Mouse (Mus musculus) stomach, embryonic 15.5 days (tissue): ENCODE measurements around the gene Pcif1. TPM values are rescaled to one million over a fixed set of nuclear protein-coding genes. Genes with fewer than 3 reads are reported as not detected.
"Not testable (repeated sequence)": the region's sequence is repeated elsewhere in the genome, so short reads cannot be mapped to it uniquely, and the experiment has no call there.

ENCODE experiments used
- ATAC-seq: fragments of 200-750 bp; cut with Nextera tagmentation; 2 replicates; pipeline ENCODE4 v1.8.0; 2017; ENCODE audit warnings: low read depth, moderate number of reproducible peaks, moderate TSS enrichment; ENCODE audit not compliant: insufficient read depth, low FRiP score
- H3K27ac ChIP-seq: fragments of 300-500 bp; sonication (generic); 2 replicates; pipeline ENCODE4 v1.5.1; 2015; ENCODE audit warnings: mild to moderate bottlenecking, inconsistent platforms
- H3K27me3 ChIP-seq: fragments of 300-500 bp; sonication (generic); replicated peaks from 2 replicates; pipeline ENCODE4 v1.6.1; 2015; ENCODE audit warnings: inconsistent platforms
- H3K36me3 ChIP-seq: fragments of 300-500 bp; sonication (generic); 2 replicates; pipeline ENCODE4 v1.6.1; 2015; ENCODE audit warnings: inconsistent platforms
- H3K4me1 ChIP-seq: fragments of 300-500 bp; sonication (generic); 2 replicates; pipeline ENCODE4 v1.6.1; 2015; ENCODE audit warnings: inconsistent platforms
- H3K4me2 ChIP-seq: fragments of 300-500 bp; sonication (generic); 2 replicates; pipeline ENCODE4 v1.6.1; 2015; ENCODE audit warnings: mild to moderate bottlenecking, inconsistent platforms
- H3K4me3 ChIP-seq: fragments of 300-500 bp; sonication (generic); replicated peaks from 2 replicates; pipeline ENCODE4 v1.5.1; 2015; ENCODE audit warnings: inconsistent platforms
- H3K9ac ChIP-seq: fragments of 300-500 bp; sonication (generic); 2 replicates; pipeline ENCODE4 v1.6.1; 2015; ENCODE audit warnings: inconsistent platforms
- H3K9me3 ChIP-seq: fragments of 300-500 bp; sonication (generic); 2 replicates; pipeline ENCODE4 v1.6.1; 2016; ENCODE audit warnings: inconsistent platforms
- WGBS: fragments of 180-500 bp; shearing (Covaris S2); methylation state at CpG from one replicate; pipeline ENCODE4 v1.1.7; 2015; 5-methylcytosine and 5-hydroxymethylcytosine counted together
- polyA plus RNA-seq: library from polyadenylated mRNA; unstranded; fragments of >200 nt; fragmentation: Nextera tagmentation; extraction: Ambion mirVana; gene quantifications from 2 replicates; pipeline ENCODE4 v1.2.1, GENCODE M21; 2015

The Pcif1 gene
- polyA plus RNA-seq = 64.7 and 70.9 TPM in 2 replicates

GRCm38 (mm10) chr2:164879228-164879567 is at the start of gene Pcif1:
Pcif1 (plus strand) TSS chr2:164879304.
- Histone ChIP-seq H3K36me3 (peaks cover 3% of the 10 kb centered on the region; the same call in 1 of the 2 replicates), H3K27ac (peak within 1 kb of the TSS; percentile 98), H3K4me1 (peaks cover 16% of the 10 kb centered on the region), H3K4me2 (peak within 1 kb of the TSS; percentile 80), H3K4me3 (peak within 1 kb of the TSS; percentile 81), H3K9ac (peak within 1 kb of the TSS; percentile 98), H3K9me3 (no peaks in the 10 kb centered on the region), H3K27me3 (no peaks in the 10 kb centered on the region)
- ATAC-seq = peak; percentile 85
- whole genome bisulfite sequencing = under 1% methylated on average over 33 of the region's 40 CpGs

GRCm38 (mm10) chr2:164831029-164831428 is 48.1 kb upstream of the Pcif1 start:
- 87% methylated on average over 10 of the region's 10 CpGs for WGBS
- peaks cover 17% of the 10 kb centered on the region for H3K4me1 ChIP-seq
- H3K4me2 ChIP-seq = no peak overlapping the region
- H3K9ac ChIP-seq = no peak overlapping the region
- H3K27ac ChIP-seq = no peak overlapping the region
- H3K27me3 ChIP-seq = no peaks in the 10 kb centered on the region
- peaks cover 5% of the 10 kb centered on the region for H3K36me3 ChIP-seq
- no peak overlapping the region for H3K4me3 ChIP-seq
- no peak for ATAC-seq
- H3K9me3 ChIP-seq = no peaks in the 10 kb centered on the region

GRCm38 (mm10) chr2:164832032-164832747 is 46.9 kb upstream of the Pcif1 start:
- no peak for ATAC-seq
- Histone ChIP-seq H3K9ac (no peak overlapping the region), H3K4me2 (peak overlapping the region; percentile 98), H3K4me1 (peaks cover 17% of the 10 kb centered on the region), H3K9me3 (no peaks in the 10 kb centered on the region), H3K27me3 (no peaks in the 10 kb centered on the region), H3K36me3 (peaks cover 6% of the 10 kb centered on the region; the same call in 1 of the 2 replicates), H3K4me3 (peak overlapping the region; percentile 63), H3K27ac (peak overlapping the region; percentile 87; the same call in 1 of the 2 replicates)
- WGBS = 56% methylated on average over 16 of the region's 16 CpGs

DNA sequence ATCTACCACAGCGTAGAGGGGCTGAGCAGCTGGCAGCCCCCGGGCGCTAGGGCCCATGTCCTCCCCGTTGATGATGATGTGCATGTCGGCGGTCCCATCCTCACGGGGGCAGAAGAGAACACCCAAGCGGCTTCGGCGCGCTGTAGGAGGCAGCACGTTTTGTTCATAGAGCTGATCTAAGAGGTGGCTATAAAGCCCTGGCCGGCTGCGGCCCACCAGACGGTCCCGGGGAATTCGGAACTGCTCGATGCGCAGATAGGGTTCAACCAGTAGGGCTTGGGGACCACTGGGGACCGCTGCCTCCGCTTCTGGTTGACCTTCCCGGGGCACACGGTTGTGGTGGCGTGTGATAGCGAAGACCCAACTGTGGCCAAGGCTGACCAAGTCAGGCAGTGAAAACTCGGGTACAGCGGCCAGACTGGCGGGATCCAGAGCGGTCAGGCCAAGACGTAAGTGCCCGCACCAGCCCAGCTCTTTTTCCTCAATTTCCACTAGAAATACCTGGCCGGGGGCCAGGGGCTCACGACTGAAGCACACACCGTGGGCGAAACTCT is 46.3 kb upstream of the Pcif1 start, which contains the start of gene Ctsa:
Ctsa (plus strand) TSS at position 126 of the 554 bp plus-strand sequence.
- WGBS = under 1% methylated on average over 35 of the region's 35 CpGs
- Histone ChIP-seq H3K4me2 (peak within 1 kb of the TSS; percentile 98), H3K36me3 (0 out of 2 replicates have a peak, but pooled peaks cover 3% of the 10 kb centered on the region), H3K27me3 (no peaks in the 10 kb centered on the region), H3K9me3 (no peaks in the 10 kb centered on the region), H3K4me1 (peaks cover 17% of the 10 kb centered on the region), H3K4me3 (peak within 1 kb of the TSS; percentile 63), H3K27ac (peak within 1 kb of the TSS; percentile 87), H3K9ac (peak within 1 kb of the TSS; percentile 81)
- ATAC-seq = peak; percentile 69

- H3K36me3 ChIP-seq = 0 out of 2 replicates have a peak, but pooled peaks cover 3% of the 10 kb centered on the region
- peaks cover 17% of the 10 kb centered on the region for H3K4me1 ChIP-seq
- WGBS = under 1% methylated on average over 31 of the region's 31 CpGs
- ATAC-seq = peak; percentile 63
- no peaks in the 10 kb centered on the region for H3K27me3 ChIP-seq
- peak within 1 kb of the TSS; percentile 87 for H3K27ac ChIP-seq
- H3K4me2 ChIP-seq = peak within 1 kb of the TSS; percentile 98
- no peaks in the 10 kb centered on the region for H3K9me3 ChIP-seq
- peak within 1 kb of the TSS; percentile 63 for H3K4me3 ChIP-seq
- peak within 1 kb of the TSS; percentile 81 for H3K9ac ChIP-seq
These were observed 45.7 kb upstream of the Pcif1 start, which contains the start of gene Neurl2 for GRCm38 (mm10) chr2:164833314-164833959. Neurl2 (minus strand) TSS chr2:164833456.

- no peak for ATAC-seq
- no peaks in the 10 kb centered on the region for H3K9me3 ChIP-seq
- H3K4me1 ChIP-seq = peaks cover 17% of the 10 kb centered on the region
- H3K4me2 ChIP-seq = peak overlapping the region; percentile 98
- H3K27me3 ChIP-seq = no peaks in the 10 kb centered on the region
- 35% methylated on average over 8 of the region's 8 CpGs for WGBS
- H3K9ac ChIP-seq = peak overlapping the region; percentile 81; the same call in 1 of the 2 replicates
- peaks cover 13% of the 10 kb centered on the region; the same call in 1 of the 2 replicates for H3K36me3 ChIP-seq
- H3K4me3 ChIP-seq = peak overlapping the region; percentile 63
- H3K27ac ChIP-seq = no peak overlapping the region
These were observed 44.6 kb upstream of the Pcif1 start for GRCm38 (mm10) chr2:164834531-164834930.

DNA sequence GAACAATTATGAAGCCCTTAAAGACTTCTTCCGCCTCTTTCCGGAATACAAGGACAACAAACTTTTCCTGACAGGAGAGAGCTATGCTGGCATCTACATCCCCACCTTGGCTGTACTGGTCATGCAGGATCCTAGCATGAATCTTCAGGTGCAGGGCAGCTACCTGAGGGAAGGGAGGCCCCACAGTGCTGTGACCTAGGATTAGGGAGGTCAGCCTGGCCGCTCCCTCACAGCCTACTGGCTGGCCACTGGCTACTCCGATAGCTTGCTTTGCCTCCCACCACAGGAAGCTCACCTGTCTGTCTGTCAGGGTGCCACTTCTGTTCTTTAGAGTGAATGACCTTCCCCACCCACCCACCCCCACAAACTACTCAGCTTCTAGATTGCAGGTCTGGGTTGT is 43.9 kb upstream of the Pcif1 start:
- H3K9ac ChIP-seq = no peak overlapping the region

GRCm38 (mm10) chr2:164845782-164846181 is 33.3 kb upstream of the Pcif1 start:
- 50% methylated on average over 3 of the region's 3 CpGs for WGBS

More for the DNA sequence above, 43.9 kb upstream of the Pcif1 start:
- H3K36me3 ChIP-seq = peaks cover 19% of the 10 kb centered on the region; the same call in 1 of the 2 replicates
- H3K4me3 ChIP-seq = peak overlapping the region; percentile 63; the same call in 1 of the 2 replicates
- peaks cover 17% of the 10 kb centered on the region for H3K4me1 ChIP-seq
- no peaks in the 10 kb centered on the region for H3K27me3 ChIP-seq
- WGBS = 87% methylated on average over 4 of the region's 4 CpGs
- no peak overlapping the region for H3K27ac ChIP-seq
- no peak overlapping the region for H3K4me2 ChIP-seq
- no peaks in the 10 kb centered on the region for H3K9me3 ChIP-seq
- ATAC-seq = no peak

DNA sequence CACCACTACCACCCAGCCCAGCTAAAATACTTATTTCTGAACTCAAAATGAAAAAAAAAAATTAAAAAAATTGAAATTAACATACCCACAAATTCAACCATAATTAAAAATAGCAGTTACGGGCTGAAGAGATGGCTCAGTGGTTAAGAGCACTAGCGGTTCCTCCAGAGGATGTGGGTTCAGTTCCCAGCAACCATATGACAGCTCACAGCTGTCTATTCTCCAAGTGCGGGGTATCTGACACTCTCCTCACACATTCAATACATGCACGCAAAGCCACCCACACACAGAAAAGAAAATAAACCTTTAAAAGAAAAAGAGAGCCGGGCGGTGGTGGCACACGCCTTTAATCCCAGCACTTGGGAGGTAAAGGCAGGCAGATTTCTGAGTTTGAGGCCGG is 29.0 kb upstream of the Pcif1 start:
- ATAC-seq = no peak
- Histone ChIP-seq H3K36me3 (no peaks in the 10 kb centered on the region), H3K4me2 (no peak overlapping the region), H3K4me3 (no peak overlapping the region), H3K4me1 (no peaks in the 10 kb centered on the region), H3K9ac (no peak overlapping the region), H3K27me3 (no peaks in the 10 kb centered on the region), H3K9me3 (no peaks in the 10 kb centered on the region), H3K27ac (no peak overlapping the region)
- 75% methylated on average over 8 of the region's 8 CpGs for WGBS

More at GRCm38 (mm10) chr2:164845782-164846181, 33.3 kb upstream of the Pcif1 start:
- H3K4me2 ChIP-seq = no peak overlapping the region
- H3K36me3 ChIP-seq = no peaks in the 10 kb centered on the region
- no peak for ATAC-seq
- H3K27ac ChIP-seq = no peak overlapping the region
- no peaks in the 10 kb centered on the region for H3K9me3 ChIP-seq
- H3K9ac ChIP-seq = no peak overlapping the region
- H3K27me3 ChIP-seq = no peaks in the 10 kb centered on the region
- no peak overlapping the region for H3K4me3 ChIP-seq
- H3K4me1 ChIP-seq = no peaks in the 10 kb centered on the region

GRCm38 (mm10) chr2:164855572-164855971 is 23.5 kb upstream of the Pcif1 start:
- 79% methylated on average over 5 of the region's 5 CpGs for WGBS
- H3K4me3 ChIP-seq = not testable (repeated sequence)

GRCm38 (mm10) chr2:164856309-164857100 is 22.6 kb upstream of the Pcif1 start:
- peak overlapping the region; percentile 94 for H3K4me2 ChIP-seq
- peak overlapping the region; percentile 40; the same call in 1 of the 2 replicates for H3K9ac ChIP-seq
- peak overlapping the region; percentile 51 for H3K4me3 ChIP-seq
- peaks cover 12% of the 10 kb centered on the region for H3K27me3 ChIP-seq
- no peaks in the 10 kb centered on the region for H3K36me3 ChIP-seq
- H3K9me3 ChIP-seq = no peaks in the 10 kb centered on the region
- WGBS = 2% methylated on average over 42 of the region's 42 CpGs
- no peak for ATAC-seq
- H3K27ac ChIP-seq = no peak overlapping the region
- peaks cover 36% of the 10 kb centered on the region for H3K4me1 ChIP-seq

More at GRCm38 (mm10) chr2:164855572-164855971, 23.5 kb upstream of the Pcif1 start:
- not testable (repeated sequence) for H3K27ac ChIP-seq, H3K36me3 ChIP-seq, H3K9ac ChIP-seq, H3K9me3 ChIP-seq, H3K4me2 ChIP-seq, ATAC-seq
- Histone ChIP-seq H3K27me3 (peaks cover 12% of the 10 kb centered on the region), H3K4me1 (peaks cover 30% of the 10 kb centered on the region)
